Mouse (Mus musculus): ENCODE results near the gene Hlcs.

The Hlcs gene

GRCm38 (mm10) chr16:94088819-94089692 lies 224.3 kb downstream of the Hlcs start:
- no peak for DNase-seq

GRCm38 (mm10) chr16:94088226-94088748 lies 225.1 kb downstream of the Hlcs start:
- no peak for DNase-seq

GRCm38 (mm10) chr16:94087570-94088225 lies 225.7 kb downstream of the Hlcs start:
- DNase-seq, result no peak

GRCm38 (mm10) chr16:94086701-94087569 lies 226.4 kb downstream of the Hlcs start:
- no peak for DNase-seq

- DNase-seq, result no peak
Measured at GRCm38 (mm10) chr16:94085603-94086285, 227.6 kb downstream of the Hlcs start.

GRCm38 (mm10) chr16:94084711-94085602 lies 228.4 kb downstream of the Hlcs start, which contains the start of gene Sim2:
Gene Sim2 (plus strand): TSS chr16:94084931.
- DNase-seq, result no peak

- no peak for DNase-seq
Measured at GRCm38 (mm10) chr16:94083848-94084525, 229.4 kb downstream of the Hlcs start.

GRCm38 (mm10) chr16:94082960-94083847 lies 230.2 kb downstream of the Hlcs start:
- no peak for DNase-seq

- no peak for DNase-seq
Measured at GRCm38 (mm10) chr16:94081996-94082708, 231.2 kb downstream of the Hlcs start.

- DNase-seq, result no peak
Measured at GRCm38 (mm10) chr16:94081596-94081995, 231.8 kb downstream of the Hlcs start.

GRCm38 (mm10) chr16:94079856-94080555 lies 233.4 kb downstream of the Hlcs start:
- no peak for DNase-seq

- no peak for DNase-seq
Measured at GRCm38 (mm10) chr16:94079075-94079855, 234.1 kb downstream of the Hlcs start.
